Mouse (Mus musculus): ENCODE results near the gene Abat.

DNA sequence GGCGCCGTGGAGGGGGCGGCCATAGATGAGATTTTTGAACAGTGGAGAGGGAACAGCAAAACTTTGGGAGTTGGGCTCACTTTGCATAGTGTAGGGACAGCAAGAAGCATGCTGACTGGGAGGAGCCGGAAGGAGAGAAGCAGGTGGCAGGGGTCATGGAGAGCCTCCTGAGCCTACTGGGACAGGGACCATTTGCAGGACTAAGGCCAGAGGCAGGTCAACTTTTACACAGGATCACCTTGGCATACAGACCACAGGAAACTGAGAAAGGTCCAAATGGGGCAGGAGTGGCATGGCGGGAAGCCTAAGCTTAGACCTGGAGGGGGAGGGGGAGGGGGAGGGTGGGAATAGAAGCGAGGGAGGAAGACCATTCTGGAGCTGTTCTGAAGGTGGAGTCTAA is 20.2 kb downstream of the Abat start:
- TF ChIP-seq TAL1 (IDR thresholded peaks at IDR 0.05; ENCODE audit: low read length) (no peak), GATA1 (IDR thresholded peaks at IDR 0.05; ENCODE audit: low read length) (no peak)

Data from erythroblast, embryonic 14.5 days (primary cell).